Mouse (Mus musculus): ENCODE measurements at regions not wholly inside any gene's neighbourhood (a gene's known extent, or its start where the extent isn't known, plus 50 kb on each side); places are given as distances from the start of the nearest gene placed in this dataset.

DNA sequence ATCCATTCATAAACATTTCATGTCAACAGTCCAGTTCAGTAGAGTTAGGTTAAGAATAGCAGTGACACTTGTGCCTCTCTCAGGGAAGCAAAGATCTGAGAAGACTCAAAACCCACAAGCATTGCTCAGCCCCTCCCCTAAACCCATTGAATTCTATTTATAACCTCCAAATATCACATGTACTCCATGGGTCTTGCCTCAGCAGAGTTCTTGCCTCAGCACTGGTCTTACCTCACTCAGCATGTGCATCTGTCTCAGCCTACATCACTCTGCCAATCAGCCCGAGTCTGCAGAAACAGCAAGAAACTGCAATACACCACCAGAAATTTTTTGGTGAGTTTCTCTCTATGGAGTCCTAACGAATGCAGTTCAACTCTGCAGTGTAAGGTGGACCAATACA, 478.8 kb upstream of the Vstm2b start:
- no peak for TF ChIP-seq POLR2A (IDR thresholded peaks at IDR 0.05; ENCODE audit: low read depth, low read length)
- no peak for TF ChIP-seq CTCF (IDR thresholded peaks at IDR 0.05; ENCODE audit: extremely low read depth, insufficient read length, insufficient replicate concordance, low read depth, low read length)

Measured in small intestine, adult 2 months (tissue).